Mouse (Mus musculus): ENCODE results near the gene Lrig2.

The Lrig2 gene

DNA sequence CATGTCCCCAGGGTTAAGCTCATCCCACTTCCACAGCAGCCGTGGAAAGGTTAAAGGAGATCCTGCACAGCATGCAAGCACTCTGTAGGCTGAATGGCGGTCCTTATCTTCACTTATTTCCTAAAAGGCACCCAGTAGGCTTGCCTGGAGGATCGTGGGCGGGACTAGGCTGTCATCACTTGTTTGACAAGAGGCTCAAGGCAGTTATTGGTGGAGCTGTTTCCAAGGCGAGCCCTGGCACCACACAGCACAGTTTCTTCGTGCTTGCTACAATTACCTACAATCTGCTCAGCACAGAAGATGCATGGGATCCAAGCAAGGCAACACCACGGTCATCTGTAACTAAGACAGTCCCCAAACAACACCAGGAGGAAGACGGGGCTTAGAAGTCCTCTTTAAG lies 137.8 kb downstream of the Lrig2 start:
- DNase-seq (ENCODE audit: low read depth, low spot score) = no peak

DNA sequence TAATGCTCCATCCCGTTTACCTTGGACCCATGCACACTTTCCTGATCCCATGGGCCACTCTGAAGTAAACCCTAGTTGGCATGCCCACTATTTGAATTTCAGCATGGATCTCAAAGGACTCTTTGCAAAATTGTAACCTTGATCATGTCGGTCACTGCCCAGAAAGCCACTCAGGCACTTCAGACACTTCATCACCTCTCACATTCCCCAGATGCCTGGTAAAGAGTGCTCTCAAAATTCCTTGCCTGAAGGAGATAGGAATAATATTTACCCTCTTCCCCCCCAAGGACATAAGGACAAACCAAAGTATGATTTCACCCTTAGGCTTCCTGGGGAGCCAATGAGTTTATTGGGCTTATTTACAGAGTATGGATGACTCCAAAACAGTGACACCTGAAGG lies 139.3 kb downstream of the Lrig2 start:
- no peak for DNase-seq (ENCODE audit: low read depth, low spot score)

DNA sequence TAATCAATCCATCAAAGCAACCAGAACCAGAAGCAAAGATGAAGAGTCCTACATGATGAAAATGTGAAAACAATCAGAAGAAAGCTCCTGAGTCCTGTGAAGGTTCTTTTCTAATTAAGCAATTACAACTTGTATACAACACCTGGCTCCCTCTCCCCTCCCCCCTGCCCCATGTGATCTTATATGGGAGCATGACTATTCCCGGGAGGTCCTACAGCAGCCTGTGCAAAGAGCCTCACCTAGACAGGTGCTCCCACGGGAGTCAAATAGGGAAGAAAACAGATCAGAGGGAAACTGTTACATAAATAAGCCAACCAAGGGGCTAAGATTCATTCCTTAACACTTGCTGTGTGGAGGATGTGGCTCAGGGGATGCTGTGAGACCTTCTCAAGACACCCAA lies 143.8 kb downstream of the Lrig2 start:
- DNase-seq (ENCODE audit: low read depth, low spot score) = no peak

DNA sequence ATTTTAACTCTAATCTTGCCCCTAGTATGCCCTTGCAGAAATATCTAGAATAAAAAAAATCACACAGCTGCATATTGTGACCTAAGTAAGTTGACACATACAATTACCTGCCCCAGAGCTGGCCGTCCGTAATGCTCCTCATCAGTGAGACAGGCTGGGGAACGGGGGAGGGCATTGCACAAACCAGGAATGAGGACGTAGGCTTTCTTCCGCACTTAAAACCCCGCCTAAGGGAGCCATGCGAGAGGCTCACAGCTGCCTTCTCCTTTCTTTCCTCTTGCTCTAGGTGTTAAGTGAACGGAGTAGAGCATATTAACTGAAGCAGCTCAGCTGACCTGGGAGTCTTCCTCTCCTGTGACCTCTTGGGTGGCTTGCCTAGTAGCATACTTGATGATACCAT lies 149.9 kb downstream of the Lrig2 start:
- no peak for DNase-seq (ENCODE audit: low read depth, low spot score)

DNA sequence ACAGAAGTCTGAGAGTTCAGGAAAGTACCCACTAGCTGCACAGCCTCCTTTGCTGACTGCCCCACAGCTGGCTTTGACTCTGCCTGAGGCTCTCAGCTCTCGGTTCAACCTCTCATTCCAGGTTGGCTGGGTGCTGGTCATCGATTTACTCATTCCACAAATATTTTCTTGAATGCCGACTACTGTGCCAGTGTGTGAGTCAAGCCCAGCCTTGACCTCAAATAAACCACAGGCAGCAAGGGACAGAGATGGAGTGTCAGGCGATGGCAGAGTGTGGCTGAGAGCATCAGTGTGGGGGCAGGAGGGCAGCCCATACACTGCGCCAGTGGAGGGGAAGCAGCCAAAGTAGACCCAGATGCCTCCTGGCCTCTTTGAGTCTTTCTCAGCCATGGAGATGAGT lies 151.4 kb downstream of the Lrig2 start:
- DNase-seq (ENCODE audit: low read depth, low spot score) = peak; percentile 21

DNA sequence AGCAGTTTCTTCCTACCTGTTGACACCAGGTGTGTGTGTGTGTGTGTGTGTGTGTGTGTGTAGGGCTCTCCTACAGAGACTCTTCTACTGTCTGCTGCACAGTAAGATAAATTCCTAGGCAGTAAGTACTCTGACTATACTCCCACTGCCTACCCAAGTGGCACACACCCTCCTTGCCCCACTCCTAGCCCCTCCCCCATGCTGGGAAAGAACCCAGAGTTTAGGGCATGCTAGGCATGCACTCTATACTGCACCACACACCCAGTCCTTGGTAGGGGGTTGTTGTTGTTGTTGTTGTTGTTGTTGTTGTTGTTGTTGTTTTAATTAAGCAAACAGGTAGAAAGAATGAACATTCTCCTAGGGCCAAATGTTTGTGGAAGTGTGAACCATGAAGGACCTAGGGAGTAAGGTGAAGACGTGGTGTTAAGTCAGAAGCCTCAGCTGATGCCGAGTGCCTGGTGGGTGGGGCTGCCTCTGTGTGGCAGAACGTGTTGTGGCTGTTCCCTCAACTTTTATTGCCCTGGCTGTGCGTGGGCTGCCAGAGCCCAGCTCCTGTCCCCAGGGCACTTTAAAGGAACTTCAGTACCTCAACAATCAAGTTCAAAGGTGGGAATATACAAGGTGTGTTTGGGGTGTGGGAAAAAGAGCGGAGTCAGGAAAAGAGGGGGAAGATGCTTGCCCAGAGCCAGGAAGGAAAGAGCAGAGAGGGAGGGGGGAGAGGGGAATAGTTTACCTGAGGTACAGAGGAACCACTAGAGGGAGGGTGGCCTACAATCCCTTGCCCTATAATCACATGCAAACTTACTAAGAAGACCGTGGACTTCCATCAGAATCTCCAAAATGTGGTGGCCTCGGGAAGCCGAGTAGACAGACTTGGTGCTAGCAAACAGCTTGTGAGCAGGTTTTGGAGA lies 152.2 kb downstream of the Lrig2 start:
- no peak for DNase-seq (ENCODE audit: low read depth, low spot score)

DNA sequence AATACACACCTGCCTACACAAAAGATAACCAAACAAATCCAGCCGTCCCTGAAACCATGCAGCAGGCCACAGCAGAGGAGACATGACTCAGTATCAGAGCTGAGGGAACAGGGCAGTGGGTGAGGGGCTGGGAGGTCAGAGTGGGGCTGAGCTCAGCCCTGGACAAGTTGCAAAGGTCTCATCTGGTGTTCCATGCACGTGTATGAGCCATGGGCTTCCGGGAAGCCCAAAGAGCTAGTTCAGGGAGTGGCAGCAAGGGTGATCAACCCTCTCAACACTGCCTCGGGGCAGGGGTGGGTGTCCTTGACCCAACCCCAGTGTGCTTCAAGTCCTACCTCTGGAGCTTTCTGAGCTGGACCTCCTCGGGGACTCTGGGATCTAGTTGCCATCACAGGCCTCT lies 153.0 kb downstream of the Lrig2 start:
- DNase-seq (ENCODE audit: low read depth, low spot score) = no peak

DNA sequence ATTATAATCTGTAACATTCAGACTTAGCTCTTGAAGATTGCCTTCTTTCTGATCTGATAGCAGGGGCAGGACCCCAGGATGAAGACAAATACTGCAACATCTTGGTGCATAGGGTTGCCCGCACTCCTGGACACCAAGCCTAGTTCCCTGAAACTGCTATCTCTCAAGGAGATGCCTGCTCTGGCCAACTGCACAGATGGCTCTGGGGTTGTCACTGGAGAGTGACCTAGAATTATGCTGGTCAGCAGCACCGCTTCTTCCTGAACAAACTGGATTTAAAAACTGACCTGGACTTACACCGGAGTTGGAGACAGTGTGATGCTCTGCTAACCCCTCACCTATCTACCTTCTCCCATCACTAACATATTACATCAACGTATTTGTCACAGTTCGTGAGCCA lies 155.6 kb downstream of the Lrig2 start:
- no peak for DNase-seq (ENCODE audit: low read depth, low spot score)

DNA sequence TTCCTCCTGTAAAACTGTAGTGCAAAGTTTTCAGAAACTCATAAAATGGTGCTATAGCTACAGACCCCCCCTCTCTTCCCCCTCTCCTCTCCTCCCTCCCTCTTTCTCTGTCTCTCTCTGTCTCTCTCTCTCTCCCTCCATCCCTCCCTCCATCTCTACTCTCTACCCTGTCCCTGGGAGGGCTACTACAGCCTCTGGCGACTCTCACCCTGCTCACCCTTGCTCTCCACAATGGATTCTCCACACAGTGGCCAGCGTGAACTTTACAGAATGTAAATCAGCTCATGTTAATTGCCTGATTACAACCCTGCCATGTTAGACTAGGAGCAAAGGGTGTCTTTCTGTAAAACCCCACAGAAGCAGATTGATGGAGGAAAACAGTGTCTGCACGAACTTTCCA lies 157.8 kb downstream of the Lrig2 start:
- no peak for DNase-seq (ENCODE audit: low read depth, low spot score)

DNA sequence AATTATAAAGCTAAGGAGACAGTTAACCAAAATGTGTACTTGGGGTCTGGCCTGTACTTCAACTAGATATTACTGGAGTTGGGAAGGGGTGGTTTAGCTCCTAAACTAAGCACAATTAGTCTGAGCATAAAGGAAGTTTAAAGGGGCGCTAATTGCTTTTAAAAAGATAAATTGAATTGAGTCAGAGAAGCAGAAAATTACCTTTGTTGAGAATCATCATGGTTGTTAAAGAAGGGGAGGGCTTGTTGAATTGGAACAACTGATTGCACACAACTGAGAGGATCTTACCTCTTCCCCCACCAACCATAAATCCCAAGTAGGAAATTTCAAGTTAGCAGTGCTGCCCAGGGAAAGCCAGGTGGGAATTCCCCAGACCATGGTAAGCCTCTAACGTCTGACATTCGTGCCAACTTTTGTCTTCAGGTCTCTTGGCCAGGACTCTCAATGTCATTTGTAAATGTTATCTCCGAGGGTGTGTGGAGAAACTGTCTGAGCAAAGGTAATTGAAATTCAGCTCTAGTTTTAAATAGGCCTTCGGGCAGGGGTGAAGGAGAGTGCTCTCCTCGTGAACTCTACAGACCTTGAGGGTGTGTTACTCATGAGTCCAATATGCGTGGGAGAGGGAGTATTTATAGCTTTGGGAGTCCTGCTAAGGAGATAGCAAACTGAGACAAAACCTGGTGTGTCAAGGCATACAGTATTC lies 159.2 kb downstream of the Lrig2 start:
- DNase-seq (ENCODE audit: low read depth, low spot score) = no peak

DNA sequence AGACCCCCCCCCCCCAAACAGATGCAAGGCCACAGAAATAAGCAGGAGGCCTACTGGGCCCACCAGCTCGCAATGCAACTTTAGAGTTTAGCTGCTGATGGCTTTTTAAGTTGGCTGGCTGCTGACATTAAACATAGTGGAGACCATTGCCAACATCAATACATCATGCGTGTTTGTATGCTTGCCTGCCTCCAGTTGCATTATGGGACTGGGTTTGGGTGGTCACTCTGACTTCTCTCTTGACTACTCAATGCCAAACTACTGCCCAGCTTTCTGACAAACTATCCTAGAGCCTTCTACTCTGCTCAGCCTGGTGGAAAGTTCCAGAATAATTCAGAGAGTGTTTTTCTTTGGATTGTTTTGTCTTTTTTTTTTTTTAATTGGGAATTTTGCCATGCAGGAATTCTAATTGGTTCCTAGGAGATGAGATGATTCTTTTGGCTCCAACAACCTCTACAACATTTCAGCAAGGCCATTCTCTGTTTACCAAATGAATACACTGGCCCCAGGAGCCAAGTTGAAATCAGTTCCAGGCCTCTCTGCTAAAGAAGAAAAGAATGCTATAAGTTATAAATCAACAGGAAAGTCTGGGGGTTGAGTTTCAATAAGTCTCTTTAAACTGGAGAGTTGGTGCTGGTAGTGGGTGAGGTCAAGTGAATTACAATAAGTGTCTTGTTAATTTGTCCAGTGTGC lies 161.3 kb downstream of the Lrig2 start:
- no peak for DNase-seq (ENCODE audit: low read depth, low spot score)

DNA sequence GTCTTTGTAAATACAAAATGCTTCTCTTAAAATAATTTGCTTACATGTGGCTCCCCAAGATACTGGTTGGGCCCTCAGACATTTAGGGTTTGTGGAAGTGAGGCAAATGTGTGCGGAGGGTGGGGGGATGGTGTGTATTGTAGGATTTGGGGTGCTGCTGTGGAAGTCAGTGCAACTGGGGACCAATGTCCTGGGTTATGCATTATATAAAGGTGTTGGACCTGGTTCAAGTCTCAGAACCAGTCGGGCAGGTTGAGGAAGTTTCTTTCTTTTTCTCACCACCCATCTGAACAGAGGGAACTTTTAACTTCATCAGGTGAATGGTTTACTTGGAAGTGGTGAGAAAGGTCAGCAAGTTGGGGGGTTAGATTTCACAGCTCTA lies 161.9 kb downstream of the Lrig2 start:
- DNase-seq (ENCODE audit: low read depth, low spot score) = no peak

DNA sequence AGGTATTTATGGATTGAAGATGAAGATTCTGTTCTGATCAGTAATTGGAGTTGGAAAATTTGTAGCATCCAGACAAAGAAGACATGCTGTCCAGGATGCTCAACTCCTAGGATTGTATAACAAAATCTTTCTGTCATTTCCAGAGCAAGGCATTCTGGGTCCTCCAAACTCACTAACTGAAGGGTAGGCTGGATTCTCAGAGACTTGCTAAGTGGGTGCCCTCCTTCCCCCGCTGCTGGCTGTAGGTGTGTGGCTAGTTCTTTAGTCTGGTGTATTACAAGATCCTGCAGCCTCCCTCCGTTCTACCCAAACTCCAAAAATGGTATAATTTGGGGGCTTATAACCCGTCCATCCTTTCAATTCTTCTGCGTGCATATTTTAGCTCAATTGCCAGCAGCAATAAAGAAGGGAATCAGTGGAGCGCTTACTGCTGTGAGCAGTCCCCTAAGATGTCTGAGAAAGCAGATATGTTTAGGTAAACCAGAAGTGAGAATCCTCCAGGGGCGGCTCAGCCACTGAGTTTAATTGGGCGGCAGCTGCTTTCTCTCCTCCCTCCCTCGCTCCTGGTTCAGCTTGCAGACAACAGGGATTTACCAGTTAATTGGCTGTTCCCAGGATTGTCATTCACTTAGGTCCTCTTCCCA lies 162.4 kb downstream of the Lrig2 start:
- DNase-seq (ENCODE audit: low read depth, low spot score) = no peak

Measured in skeletal muscle tissue, adult 2 months (tissue).